Mouse (Mus musculus) C2C12 (cell line): ENCODE results near the gene Haghl. TPM values are rescaled to one million over a fixed set of nuclear protein-coding genes. Genes with fewer than 3 reads are reported as not detected.
A peak's percentile ranks its signal among the peaks of the same experiment; 100 is the strongest.

Experiments
- H3K27me3 ChIP-seq: one replicate; pipeline ENCODE4 v1.6.1; 2011; ENCODE audit not compliant: control insufficient read depth, insufficient read depth, insufficient read length
- H3K36me3 ChIP-seq: one replicate; pipeline ENCODE4 v1.6.1; 2011; ENCODE audit not compliant: control insufficient read depth, insufficient read depth
- H3K4me3 ChIP-seq: one replicate; pipeline ENCODE4 v1.5.1; 2011; ENCODE audit warnings: mild to moderate bottlenecking, control low read depth; ENCODE audit not compliant: poor library complexity, insufficient read depth, severe bottlenecking
- H3K79me2 ChIP-seq: one replicate; pipeline ENCODE4 v1.6.1; 2011; ENCODE audit not compliant: control insufficient read depth, insufficient read depth
- H3K79me3 ChIP-seq: one replicate; pipeline ENCODE4 v1.6.1; 2011; ENCODE audit warnings: low read depth, control low read depth
- H3ac ChIP-seq: one replicate; pipeline ENCODE3; 2011; ENCODE audit warnings: low read depth; ENCODE audit not compliant: control insufficient read depth, insufficient read length
- CEBPB ChIP-seq: IDR thresholded peaks from one replicate; pipeline ENCODE4 v1.6.1; 2011; ENCODE audit warnings: low read depth, mild to moderate bottlenecking, control low read depth, moderate library complexity
- CTCF ChIP-seq: IDR thresholded peaks from one replicate; pipeline ENCODE4 v1.5.1; 2011; ENCODE audit not compliant: control insufficient read depth, insufficient read depth, insufficient read length
- FOSL1 ChIP-seq: IDR thresholded peaks from one replicate; pipeline ENCODE4 v1.8.0; 2011; ENCODE audit warnings: mild to moderate bottlenecking, low read length; ENCODE audit not compliant: poor library complexity, insufficient read depth, severe bottlenecking
- MAX ChIP-seq: IDR thresholded peaks from one replicate; pipeline ENCODE4 v1.6.1; 2011; ENCODE audit warnings: mild to moderate bottlenecking, control low read depth
- MYOD1 ChIP-seq: IDR thresholded peaks from one replicate; pipeline ENCODE4 v1.6.1; 2011; ENCODE audit warnings: low read depth; ENCODE audit not compliant: control insufficient read depth, insufficient read length
- MYOG ChIP-seq: IDR thresholded peaks from one replicate; pipeline ENCODE4 v1.6.1; 2011; ENCODE audit not compliant: control insufficient read depth, insufficient read length; ENCODE audit errors: extremely low read depth
- USF1 ChIP-seq: IDR thresholded peaks from one replicate; pipeline ENCODE4 v1.6.1; 2011; ENCODE audit warnings: low read depth, mild to moderate bottlenecking, control low read depth, moderate library complexity
- polyA plus RNA-seq: library from polyadenylated mRNA; unstranded; fragments of >200 nt; fragmentation: generic; extraction: Trizol; gene quantifications from one replicate; pipeline ENCODE4 v1.2.1, GENCODE M21; 2012; ENCODE audit warnings: missing spikeins

Gene Haghl
- polyA plus RNA-seq, 1 experiment: 14.4 TPM

GRCm38 (mm10) chr17:25755086-25755485 lies 30.4 kb downstream of the Haghl start:
- Histone ChIP-seq H3K79me2 (peaks cover 19% of the 10 kb centered on the region), H3K27me3 (no peaks in the 10 kb centered on the region), H3K79me3 (peaks cover 2% of the 10 kb centered on the region), H3ac (no peak overlapping the region), H3K4me3 (no peak overlapping the region), H3K36me3 (no peaks in the 10 kb centered on the region)
- no peak for TF ChIP-seq MAX
- TF ChIP-seq MYOD1: no peak

GRCm38 (mm10) chr17:25754241-25754640 lies 31.2 kb downstream of the Haghl start, which contains the start of gene Msln:
Msln (minus strand) TSS chr17:25754378.
- Histone ChIP-seq H3K79me2 (peaks cover 19% of the 10 kb centered on the region), H3K79me3 (peaks cover 2% of the 10 kb centered on the region), H3K27me3 (no peaks in the 10 kb centered on the region), H3K36me3 (no peaks in the 10 kb centered on the region), H3ac (peak within 1 kb of the TSS; percentile 45), H3K4me3 (peak within 1 kb of the TSS; percentile 16)
- no peak for TF ChIP-seq MAX
- TF ChIP-seq MYOD1: no peak
- no peak for TF ChIP-seq MYOG
- no peak for TF ChIP-seq CTCF
- no peak for TF ChIP-seq FOSL1
- TF ChIP-seq USF1: no peak
- TF ChIP-seq CEBPB: no peak

GRCm38 (mm10) chr17:25751446-25751845 lies 34.0 kb downstream of the Haghl start:
- peaks cover 19% of the 10 kb centered on the region for H3K79me2 ChIP-seq
- H3K4me3 ChIP-seq: no peak overlapping the region
- H3ac ChIP-seq: no peak overlapping the region
- H3K36me3 ChIP-seq: no peaks in the 10 kb centered on the region
- H3K27me3 ChIP-seq: no peaks in the 10 kb centered on the region
- TF ChIP-seq CEBPB (no peak), MYOG (no peak), FOSL1 (no peak), CTCF (no peak), MYOD1 (no peak), USF1 (no peak), MAX (no peak)
- peaks cover 2% of the 10 kb centered on the region for H3K79me3 ChIP-seq

GRCm38 (mm10) chr17:25749314-25749713 lies 36.2 kb downstream of the Haghl start:
- no peaks in the 10 kb centered on the region for H3K36me3 ChIP-seq
- no peak for TF ChIP-seq MYOG
- no peak for TF ChIP-seq CTCF
- TF ChIP-seq FOSL1: no peak
- TF ChIP-seq USF1: no peak
- TF ChIP-seq CEBPB: no peak
- no peak for TF ChIP-seq MAX
- TF ChIP-seq MYOD1: no peak
- H3K79me3 ChIP-seq: peaks cover 2% of the 10 kb centered on the region
- H3K79me2 ChIP-seq: peaks cover 19% of the 10 kb centered on the region
- H3K27me3 ChIP-seq: no peaks in the 10 kb centered on the region
- H3K4me3 ChIP-seq: no peak overlapping the region
- no peak overlapping the region for H3ac ChIP-seq

GRCm38 (mm10) chr17:25748238-25748637 lies 37.2 kb downstream of the Haghl start:
- Histone ChIP-seq H3K27me3 (no peaks in the 10 kb centered on the region), H3ac (no peak overlapping the region), H3K79me3 (peaks cover 2% of the 10 kb centered on the region), H3K79me2 (peaks cover 12% of the 10 kb centered on the region), H3K4me3 (no peak overlapping the region), H3K36me3 (no peaks in the 10 kb centered on the region)
- TF ChIP-seq MYOD1: no peak
- no peak for TF ChIP-seq MAX
- no peak for TF ChIP-seq FOSL1
- no peak for TF ChIP-seq MYOG
- no peak for TF ChIP-seq USF1
- TF ChIP-seq CEBPB: no peak
- no peak for TF ChIP-seq CTCF

GRCm38 (mm10) chr17:25744311-25744710 lies 41.2 kb downstream of the Haghl start:
- Histone ChIP-seq H3ac (no peak overlapping the region), H3K27me3 (peaks cover 2% of the 10 kb centered on the region), H3K36me3 (no peaks in the 10 kb centered on the region), H3K4me3 (no peak overlapping the region), H3K79me2 (no peaks in the 10 kb centered on the region), H3K79me3 (no peaks in the 10 kb centered on the region)
- TF ChIP-seq MYOD1 (no peak), FOSL1 (no peak), CEBPB (no peak), MYOG (no peak), MAX (no peak), USF1 (no peak), CTCF (no peak)
